Mouse (Mus musculus) G1E (cell line): ENCODE data around the gene Pip5k1b.

Experiments
- CTCF ChIP-seq: IDR thresholded peaks from 2 replicates; pipeline ENCODE4 v1.5.1; 2012; ENCODE audit warnings: low read depth, low read length, inconsistent platforms, mixed read lengths
- TAL1 ChIP-seq: conservative IDR thresholded peaks from 2 replicates; pipeline ENCODE4 v1.6.1; 2012; ENCODE audit warnings: low read depth, low read length, inconsistent platforms, mixed read lengths

DNA sequence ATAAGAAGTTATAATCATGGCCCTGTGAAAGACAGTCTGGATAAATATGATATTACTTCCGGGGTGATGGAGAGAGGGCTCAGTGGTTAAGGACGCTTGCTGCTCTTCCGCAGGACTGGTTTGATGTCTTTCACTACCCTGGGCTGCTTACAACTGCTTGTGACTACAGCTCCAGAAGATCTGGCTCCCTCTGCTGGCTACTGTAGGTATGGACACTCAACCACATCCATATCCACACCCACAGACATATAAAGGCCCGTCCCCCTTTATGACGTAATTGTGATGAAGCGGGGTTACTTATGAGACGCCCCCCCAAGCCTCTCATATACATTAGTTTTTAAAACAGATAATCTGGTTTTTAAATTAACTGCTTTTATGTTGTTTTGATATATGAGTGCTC, 290.7 kb downstream of the Pip5k1b start:
- TF ChIP-seq CTCF (peak; percentile 81), TAL1 (no peak)
